Mouse (Mus musculus): ENCODE data around the gene Rnf208. TPM values are rescaled to one million over a fixed set of nuclear protein-coding genes. Genes with fewer than 3 reads are reported as not detected.

Gene Rnf208
- total and polyA plus RNA-seq, 3 experiments, result 0.22 to 54.7 (median 18.4) TPM

- DNase-seq (ENCODE audit: low spot score) (no peak), ATAC-seq (ENCODE audit: extremely low read depth, insufficient number of reproducible peaks, low FRiP score, poor library complexity, severe bottlenecking) (no peak)
- TF ChIP-seq GATA2 (IDR thresholded peaks at IDR 0.05; ENCODE audit: borderline replicate concordance, low read depth, low read length), result no peak
- TF ChIP-seq GATA1 (IDR thresholded peaks at IDR 0.05; ENCODE audit: borderline replicate concordance, low read length), result no peak
- TF ChIP-seq POLR2AphosphoS5 (IDR thresholded peaks at IDR 0.05; ENCODE audit: insufficient replicate concordance, low read depth, low read length), result no peak
- no peak for TF ChIP-seq TAL1 (conservative IDR thresholded peaks at IDR 0.05; ENCODE audit: low read depth, low read length)
- TF ChIP-seq CTCF (IDR thresholded peaks at IDR 0.05; ENCODE audit: low read depth, low read length), result no peak
- H3K4me1 ChIP-seq (ENCODE audit: insufficient read depth, low read depth, low read length), result peaks cover 69% of the 10 kb centered on the region
- no peaks in the 10 kb centered on the region for H3K9me3 ChIP-seq (replicated peaks)
- H3K27me3 ChIP-seq (ENCODE audit: insufficient read depth, low read length), result peaks cover 22% of the 10 kb centered on the region
- peaks cover 20% of the 10 kb centered on the region for H3K36me3 ChIP-seq (replicated peaks)
- no peak overlapping the region for H3K4me3 ChIP-seq (ENCODE audit: low read depth, low read length)
Measured at GRCm38 (mm10) chr2:25227406-25227805, 14.6 kb upstream of the Rnf208 start.

DNA sequence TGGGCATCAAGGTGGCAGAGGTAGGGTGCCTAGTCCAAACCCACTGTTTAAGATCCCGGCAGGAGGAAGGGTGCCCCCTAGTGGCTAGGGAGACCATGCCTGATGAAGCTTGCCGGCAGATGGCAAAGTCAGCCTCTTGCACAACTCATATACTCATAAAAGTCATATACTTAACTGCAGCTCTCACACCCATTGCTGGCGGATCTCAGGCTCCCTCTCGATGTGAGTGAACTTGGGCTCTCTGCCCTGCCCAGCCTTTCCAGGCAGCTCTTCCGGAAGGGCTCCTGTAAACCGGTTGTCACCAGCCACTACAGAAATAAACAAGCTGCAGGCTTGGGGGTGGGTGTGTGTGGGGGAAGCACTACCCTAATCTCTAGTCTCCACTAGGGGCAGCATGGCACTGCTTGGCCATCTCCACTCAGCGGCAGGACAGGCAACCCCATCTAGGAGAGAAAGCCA is 13.6 kb upstream of the Rnf208 start:
- Histone ChIP-seq H3K4me3 (ENCODE audit: low read depth, low read length) (peak overlapping the region; percentile 62; the same call in 1 of the 2 replicates), H3K36me3 (replicated peaks) (peaks cover 15% of the 10 kb centered on the region), H3K4me1 (ENCODE audit: insufficient read depth, low read depth, low read length) (peaks cover 79% of the 10 kb centered on the region), H3K27me3 (ENCODE audit: insufficient read depth, low read length) (peaks cover 22% of the 10 kb centered on the region), H3K9me3 (replicated peaks) (no peaks in the 10 kb centered on the region)
- ATAC-seq (ENCODE audit: extremely low read depth, insufficient number of reproducible peaks, low FRiP score, poor library complexity, severe bottlenecking), result 0 out of 2 replicates have a peak, but pooled peaks have one; percentile 24
- TF ChIP-seq GATA1 (IDR thresholded peaks at IDR 0.05; ENCODE audit: borderline replicate concordance, low read length) (no peak), GATA2 (IDR thresholded peaks at IDR 0.05; ENCODE audit: borderline replicate concordance, low read depth, low read length) (no peak), POLR2AphosphoS5 (IDR thresholded peaks at IDR 0.05; ENCODE audit: insufficient replicate concordance, low read depth, low read length) (no peak), CTCF (IDR thresholded peaks at IDR 0.05; ENCODE audit: low read depth, low read length) (peak; percentile 67), TAL1 (conservative IDR thresholded peaks at IDR 0.05; ENCODE audit: low read depth, low read length) (no peak)
- DNase-seq (ENCODE audit: low spot score), result peak; percentile 75

GRCm38 (mm10) chr2:25228995-25229530 is 13.0 kb upstream of the Rnf208 start:
- Histone ChIP-seq H3K27me3 (ENCODE audit: insufficient read depth, low read length) (peaks cover 22% of the 10 kb centered on the region), H3K4me1 (ENCODE audit: insufficient read depth, low read depth, low read length) (peaks cover 85% of the 10 kb centered on the region), H3K4me3 (ENCODE audit: low read depth, low read length) (no peak overlapping the region; the same call in 1 of the 2 replicates), H3K36me3 (replicated peaks) (peaks cover 9% of the 10 kb centered on the region), H3K9me3 (replicated peaks) (no peaks in the 10 kb centered on the region)
- TF ChIP-seq CTCF (IDR thresholded peaks at IDR 0.05; ENCODE audit: low read depth, low read length) (no peak), TAL1 (conservative IDR thresholded peaks at IDR 0.05; ENCODE audit: low read depth, low read length) (no peak)
- ATAC-seq (ENCODE audit: extremely low read depth, insufficient number of reproducible peaks, low FRiP score, poor library complexity, severe bottlenecking), result no peak
- no peak for DNase-seq (ENCODE audit: low spot score)

- Histone ChIP-seq H3K9me3 (replicated peaks) (no peaks in the 10 kb centered on the region), H3K27me3 (ENCODE audit: insufficient read depth, low read length) (peaks cover 22% of the 10 kb centered on the region), H3K36me3 (replicated peaks) (peaks cover 7% of the 10 kb centered on the region), H3K4me3 (ENCODE audit: low read depth, low read length) (no peak overlapping the region), H3K4me1 (ENCODE audit: insufficient read depth, low read depth, low read length) (peaks cover 91% of the 10 kb centered on the region)
- no peak for TF ChIP-seq GATA2 (IDR thresholded peaks at IDR 0.05; ENCODE audit: borderline replicate concordance, low read depth, low read length)
- ATAC-seq (ENCODE audit: extremely low read depth, insufficient number of reproducible peaks, low FRiP score, poor library complexity, severe bottlenecking), result no peak
- no peak for DNase-seq (ENCODE audit: low spot score)
Measured at GRCm38 (mm10) chr2:25229582-25229981, 12.5 kb upstream of the Rnf208 start.

DNA sequence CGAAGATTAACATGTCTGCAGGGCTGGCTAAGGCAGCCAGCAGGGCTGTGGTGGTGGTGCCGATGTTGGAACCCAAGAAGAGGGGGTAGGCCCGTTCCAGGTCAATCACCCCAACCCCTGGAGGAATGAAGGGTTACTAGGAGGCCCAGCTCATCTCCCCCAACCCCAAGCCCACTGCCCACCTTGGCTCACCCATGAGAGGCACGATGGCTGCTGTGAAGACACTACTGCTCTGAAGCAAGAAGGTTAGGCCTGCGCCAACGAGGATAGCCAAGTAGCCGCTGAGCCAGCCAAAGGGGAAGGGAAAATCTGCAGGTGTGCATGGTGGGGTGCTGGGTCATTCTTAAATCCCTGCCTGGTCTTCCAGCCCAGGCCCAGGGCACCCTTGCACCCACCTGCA is 11.5 kb upstream of the Rnf208 start:
- H3K4me1 ChIP-seq (ENCODE audit: insufficient read depth, low read depth, low read length), result peaks cover 97% of the 10 kb centered on the region
- TF ChIP-seq TAL1 (conservative IDR thresholded peaks at IDR 0.05; ENCODE audit: low read depth, low read length) (no peak), CTCF (IDR thresholded peaks at IDR 0.05; ENCODE audit: low read depth, low read length) (no peak), POLR2AphosphoS5 (IDR thresholded peaks at IDR 0.05; ENCODE audit: insufficient replicate concordance, low read depth, low read length) (no peak), GATA1 (IDR thresholded peaks at IDR 0.05; ENCODE audit: borderline replicate concordance, low read length) (no peak), GATA2 (IDR thresholded peaks at IDR 0.05; ENCODE audit: borderline replicate concordance, low read depth, low read length) (no peak)

GRCm38 (mm10) chr2:25231038-25231437 is 11.0 kb upstream of the Rnf208 start:
- H3K4me3 ChIP-seq (ENCODE audit: low read depth, low read length), result peak overlapping the region; percentile 0; the same call in 1 of the 2 replicates
- ATAC-seq (ENCODE audit: extremely low read depth, insufficient number of reproducible peaks, low FRiP score, poor library complexity, severe bottlenecking) (no peak), DNase-seq (ENCODE audit: low spot score) (no peak)
- no peaks in the 10 kb centered on the region for H3K9me3 ChIP-seq (replicated peaks)
- H3K36me3 ChIP-seq (replicated peaks), result peaks cover 7% of the 10 kb centered on the region
- H3K4me1 ChIP-seq (ENCODE audit: insufficient read depth, low read depth, low read length), result peaks cover 97% of the 10 kb centered on the region
- TF ChIP-seq POLR2AphosphoS5 (IDR thresholded peaks at IDR 0.05; ENCODE audit: insufficient replicate concordance, low read depth, low read length), result no peak
- TF ChIP-seq GATA2 (IDR thresholded peaks at IDR 0.05; ENCODE audit: borderline replicate concordance, low read depth, low read length), result no peak
- no peak for TF ChIP-seq CTCF (IDR thresholded peaks at IDR 0.05; ENCODE audit: low read depth, low read length)
- TF ChIP-seq GATA1 (IDR thresholded peaks at IDR 0.05; ENCODE audit: borderline replicate concordance, low read length), result no peak
- TF ChIP-seq TAL1 (conservative IDR thresholded peaks at IDR 0.05; ENCODE audit: low read depth, low read length), result no peak
- peaks cover 26% of the 10 kb centered on the region for H3K27me3 ChIP-seq (ENCODE audit: insufficient read depth, low read length)

More for the DNA sequence above, 11.5 kb upstream of the Rnf208 start:
- Histone ChIP-seq H3K36me3 (replicated peaks) (peaks cover 7% of the 10 kb centered on the region), H3K4me3 (ENCODE audit: low read depth, low read length) (no peak overlapping the region), H3K27me3 (ENCODE audit: insufficient read depth, low read length) (peaks cover 22% of the 10 kb centered on the region), H3K9me3 (replicated peaks) (no peaks in the 10 kb centered on the region)
- no peak for ATAC-seq (ENCODE audit: extremely low read depth, insufficient number of reproducible peaks, low FRiP score, poor library complexity, severe bottlenecking)
- DNase-seq (ENCODE audit: low spot score), result no peak

All from G1E (cell line).